Mouse (Mus musculus): ENCODE data around the gene Timp3.

Gene Timp3

GRCm38 (mm10) chr10:86342151-86342550 is 42.0 kb downstream of the Timp3 start:
- in situ Hi-C loops (cut with MboI; ENCODE audit: unreplicated experiment in 2 of 2), result no loop called here

- in situ Hi-C loops (cut with MboI; ENCODE audit: unreplicated experiment in 2 of 2), result no loop called here
These were observed 42.5 kb downstream of the Timp3 start for GRCm38 (mm10) chr10:86342713-86343112.

DNA sequence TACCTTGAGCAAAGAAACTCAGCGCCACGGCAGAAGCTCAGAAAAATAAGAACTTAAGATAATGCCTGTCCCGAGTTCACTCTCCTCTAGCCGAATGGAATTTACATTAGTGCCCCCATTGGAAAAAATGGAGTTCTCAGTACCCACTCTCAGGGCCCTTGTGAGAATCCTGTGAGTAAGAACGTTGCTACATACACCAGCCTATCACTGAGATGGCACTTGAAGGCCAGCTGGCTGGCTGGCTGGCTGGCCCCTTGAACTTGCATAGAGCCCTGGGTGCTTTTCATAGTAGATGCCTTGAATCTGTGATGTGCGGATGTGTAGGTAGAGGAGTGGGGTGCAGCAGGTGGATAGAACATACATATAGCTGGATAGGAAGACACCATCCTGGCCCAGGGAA is 43.2 kb downstream of the Timp3 start:
- in situ Hi-C loops (cut with MboI; ENCODE audit: unreplicated experiment in 2 of 2), result no loop called here

- in situ Hi-C loops (cut with MboI; ENCODE audit: unreplicated experiment in 2 of 2), result no loop called here
These were observed 43.8 kb downstream of the Timp3 start for GRCm38 (mm10) chr10:86343931-86344330.

GRCm38 (mm10) chr10:86344654-86345053 is 44.5 kb downstream of the Timp3 start:
- in situ Hi-C loops (cut with MboI; ENCODE audit: unreplicated experiment in 2 of 2), result no loop called here

DNA sequence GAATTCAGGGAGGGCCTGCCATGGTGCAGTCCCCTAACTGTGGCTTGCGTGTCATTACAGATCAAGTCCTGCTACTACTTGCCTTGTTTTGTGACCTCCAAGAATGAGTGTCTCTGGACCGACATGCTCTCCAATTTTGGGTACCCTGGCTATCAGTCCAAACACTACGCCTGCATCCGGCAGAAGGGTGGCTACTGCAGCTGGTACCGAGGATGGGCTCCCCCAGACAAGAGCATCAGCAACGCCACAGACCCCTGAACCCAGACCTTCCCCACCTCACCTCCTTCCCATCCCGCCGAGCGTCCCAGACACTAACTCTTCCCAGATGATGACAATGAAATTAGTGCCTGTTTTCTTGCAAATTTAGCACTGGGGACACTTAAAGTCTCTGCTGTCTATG is 45.5 kb downstream of the Timp3 start:
- in situ Hi-C loops (cut with MboI; ENCODE audit: unreplicated experiment in 2 of 2), result no loop called here

DNA sequence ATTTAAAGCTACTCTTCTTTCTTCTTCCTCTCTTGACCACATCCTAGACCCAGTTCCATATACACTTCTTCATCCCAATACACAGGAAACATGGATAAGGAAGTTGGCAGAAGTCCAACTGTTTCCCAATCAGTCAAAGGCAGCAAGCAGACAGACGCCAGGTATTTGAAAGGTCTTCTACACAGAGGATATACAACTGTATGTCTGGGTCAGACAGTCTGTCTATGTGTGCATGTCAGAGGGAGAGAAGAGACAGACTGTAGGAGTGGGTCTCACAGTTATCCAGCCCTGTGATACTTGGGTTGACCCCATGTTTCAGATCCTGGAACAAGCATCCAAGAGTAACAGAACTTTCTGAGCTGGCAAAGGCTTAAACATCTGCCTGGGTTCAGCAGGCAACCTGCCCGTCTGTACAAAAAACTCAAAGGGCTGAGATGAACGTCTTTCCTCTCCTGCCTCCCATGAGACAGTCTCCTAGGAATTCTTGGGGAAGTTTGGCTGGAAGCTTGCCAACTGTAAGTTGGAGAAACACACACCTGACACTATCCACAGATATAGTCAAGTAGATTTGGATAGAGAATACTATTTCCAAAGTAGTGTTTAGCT is 46.2 kb downstream of the Timp3 start:
- in situ Hi-C loops (cut with MboI; ENCODE audit: unreplicated experiment in 2 of 2), result no loop called here

GRCm38 (mm10) chr10:86351287-86351686 is 51.1 kb downstream of the Timp3 start:
- in situ Hi-C loops (cut with MboI; ENCODE audit: unreplicated experiment in 2 of 2), result no loop called here

DNA sequence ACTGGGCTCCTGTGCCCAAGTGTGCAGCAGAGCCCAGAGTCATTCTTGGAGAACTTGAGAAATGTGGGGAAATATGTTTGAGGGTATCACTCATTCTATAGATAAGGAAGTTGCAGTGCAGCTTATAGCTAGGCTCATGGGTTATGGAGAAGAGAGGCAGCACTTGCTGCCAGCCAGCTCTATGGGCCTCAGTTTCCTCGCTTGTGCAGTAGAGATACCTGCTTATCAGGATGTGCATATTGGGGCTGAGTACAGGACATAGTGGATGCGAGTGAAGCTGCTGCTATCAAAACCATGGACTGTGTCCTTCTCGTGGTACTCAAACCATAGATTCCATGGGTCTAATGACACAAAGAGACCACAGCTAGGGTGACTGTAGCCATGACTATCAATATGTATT is 52.3 kb downstream of the Timp3 start:
- in situ Hi-C loops (cut with MboI; ENCODE audit: unreplicated experiment in 2 of 2), result no loop called here

DNA sequence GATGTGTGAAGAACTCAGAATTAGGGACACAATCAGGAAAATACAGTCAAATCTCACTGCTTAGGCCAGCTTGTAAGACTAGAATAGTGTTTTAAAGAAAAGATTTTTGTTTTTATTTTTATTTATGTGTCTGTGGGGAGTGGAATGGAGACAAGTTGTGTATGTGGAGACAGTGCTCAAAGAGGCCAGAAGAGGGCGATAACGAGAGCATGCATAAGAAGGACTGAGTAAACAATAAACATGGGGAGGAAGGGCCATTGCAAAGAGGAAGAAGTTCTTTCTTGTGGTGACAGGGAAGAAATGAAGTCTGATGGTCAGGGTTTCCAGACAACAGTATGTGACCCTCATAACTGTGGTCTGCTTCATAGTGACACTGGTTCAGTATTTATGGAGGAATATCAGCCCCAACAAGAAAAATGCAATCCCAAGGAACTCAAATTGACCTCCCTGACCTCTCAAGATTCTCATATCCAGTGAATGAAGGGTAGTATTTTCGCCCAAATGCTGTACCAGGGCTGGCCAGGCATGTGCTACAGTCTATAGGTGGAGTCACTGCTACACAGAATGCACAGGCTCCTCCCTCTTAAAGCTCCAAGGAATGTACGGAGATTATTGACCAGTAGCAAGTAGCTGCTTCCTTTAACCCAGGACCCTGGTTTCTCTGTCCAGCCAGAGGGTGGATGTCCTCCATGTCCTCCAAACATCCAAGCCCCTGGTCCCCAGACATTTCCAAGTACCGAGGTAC is 56.8 kb downstream of the Timp3 start:
- in situ Hi-C loops (cut with MboI; ENCODE audit: unreplicated experiment in 2 of 2), result no loop called here

DNA sequence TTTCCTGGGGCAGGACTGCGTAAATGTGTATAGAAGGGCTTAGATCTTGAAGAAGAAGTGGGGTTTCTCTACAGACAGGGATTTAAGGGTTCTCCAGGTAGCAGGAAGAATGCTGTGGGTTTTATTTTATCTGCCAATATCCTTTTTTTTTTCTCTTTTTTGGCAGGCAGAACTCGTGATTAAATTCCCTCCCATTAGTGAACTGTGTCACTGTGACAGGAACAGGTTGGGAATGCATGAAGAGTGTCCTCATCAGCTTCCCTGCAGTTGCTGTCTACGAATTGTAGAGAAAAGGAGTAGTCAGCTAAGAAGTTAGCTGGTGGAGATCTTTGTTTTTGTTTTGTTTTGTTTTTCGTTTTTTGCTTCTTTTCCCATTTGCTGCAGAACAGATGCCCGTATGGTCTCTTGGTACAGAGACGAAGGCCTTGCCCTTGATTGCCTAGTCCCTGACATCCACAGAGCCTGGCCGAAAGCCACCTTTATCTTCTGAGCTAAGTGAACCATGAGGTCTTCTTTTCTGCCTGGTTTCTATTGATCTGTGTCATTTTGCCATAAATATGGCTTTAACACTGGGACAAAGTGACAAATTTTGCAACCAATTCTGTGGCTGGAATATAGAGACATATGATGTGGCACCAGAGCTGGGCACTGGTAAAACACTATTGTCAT is 58.3 kb downstream of the Timp3 start:
- in situ Hi-C loops (cut with MboI; ENCODE audit: unreplicated experiment in 2 of 2), result no loop called here

GRCm38 (mm10) chr10:86359208-86359607 is 59.0 kb downstream of the Timp3 start:
- in situ Hi-C loops (cut with MboI; ENCODE audit: unreplicated experiment in 2 of 2), result no loop called here

DNA sequence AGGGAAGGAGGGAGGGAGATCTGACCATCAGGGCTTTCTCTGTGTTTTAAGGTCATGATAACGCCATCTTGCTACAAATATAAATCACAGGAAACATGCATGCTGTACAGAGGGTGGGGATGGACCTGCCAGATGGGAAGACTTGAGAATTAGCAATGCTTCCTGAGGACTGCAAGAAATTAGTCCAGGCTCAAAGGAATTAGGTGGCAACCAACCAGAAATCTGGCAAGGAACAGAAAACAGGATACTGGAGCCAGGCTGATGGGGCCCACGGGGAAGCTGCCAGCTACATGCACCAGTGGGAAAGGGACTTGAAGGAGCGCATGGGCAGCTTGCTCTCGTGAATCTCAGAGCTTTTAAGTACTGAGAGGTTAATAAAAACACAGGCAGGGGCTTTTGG is 59.5 kb downstream of the Timp3 start:
- in situ Hi-C loops (cut with MboI; ENCODE audit: unreplicated experiment in 2 of 2), result no loop called here

GRCm38 (mm10) chr10:86363669-86364309 is 63.6 kb downstream of the Timp3 start:
- in situ Hi-C loops (cut with MboI; ENCODE audit: unreplicated experiment in 2 of 2), result no loop called here

- in situ Hi-C loops (cut with MboI; ENCODE audit: unreplicated experiment in 2 of 2), result no loop called here
These were observed 65.5 kb downstream of the Timp3 start for GRCm38 (mm10) chr10:86365632-86366092.

DNA sequence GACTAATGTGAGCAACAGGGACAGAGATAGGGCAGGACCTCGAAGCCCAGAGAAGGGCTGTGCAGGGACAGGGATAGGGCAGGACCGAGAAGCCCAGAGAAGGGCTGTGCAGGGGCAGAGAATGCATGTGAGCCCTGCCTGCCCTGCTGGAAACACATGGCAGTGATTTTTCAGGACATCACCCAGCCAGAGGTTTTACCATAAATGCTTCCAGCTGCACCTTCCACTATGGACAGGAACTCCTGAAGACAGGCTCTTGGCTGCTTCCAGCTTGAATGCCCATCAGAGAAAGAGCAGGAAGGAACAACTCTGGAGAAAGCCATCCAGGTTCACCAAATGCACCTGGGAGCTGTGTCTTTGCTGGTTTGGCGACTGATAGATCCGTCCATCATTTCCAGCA is 67.2 kb downstream of the Timp3 start:
- in situ Hi-C loops (cut with MboI; ENCODE audit: unreplicated experiment in 2 of 2), result no loop called here

DNA sequence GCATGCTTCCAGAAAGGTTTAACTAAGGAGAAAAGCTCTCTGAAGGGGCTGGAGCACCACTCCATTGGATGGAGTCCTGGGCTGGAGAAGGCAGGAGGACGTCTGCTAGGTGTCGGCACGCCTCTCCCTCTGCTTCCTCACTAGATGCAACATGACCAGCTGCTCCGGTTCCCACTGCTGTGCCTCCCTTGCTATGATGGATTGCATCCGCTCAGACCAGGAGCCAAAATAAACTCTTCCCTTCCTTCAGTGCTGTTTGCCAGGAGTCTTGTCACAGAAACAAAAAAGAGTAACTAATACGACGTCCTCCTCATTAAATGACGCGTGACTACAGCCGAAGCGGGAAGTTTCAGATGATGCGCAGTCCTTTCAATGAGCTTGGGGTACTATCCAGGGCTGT is 68.6 kb downstream of the Timp3 start:
- in situ Hi-C loops (cut with MboI; ENCODE audit: unreplicated experiment in 2 of 2), result no loop called here

DNA sequence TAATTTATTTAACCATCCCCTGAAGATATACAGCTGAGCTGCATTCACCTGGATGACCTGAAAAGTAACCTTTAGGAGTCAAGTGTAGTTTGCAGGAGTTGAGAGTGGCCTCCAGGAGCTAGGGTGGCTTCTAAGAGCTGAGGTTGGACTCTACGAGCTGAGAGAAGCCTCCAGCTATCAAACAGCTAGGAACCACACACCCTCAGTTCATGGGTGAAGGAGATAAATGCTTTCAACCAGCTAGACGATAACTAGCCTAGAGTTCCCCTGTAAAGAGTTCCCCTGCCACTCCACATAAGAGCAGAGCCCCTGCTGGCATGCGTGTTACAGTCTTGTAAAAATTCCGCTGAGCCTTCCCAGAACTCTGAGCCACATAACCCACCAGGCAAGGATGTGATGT is 69.2 kb downstream of the Timp3 start:
- in situ Hi-C loops (cut with MboI; ENCODE audit: unreplicated experiment in 2 of 2), result no loop called here

- in situ Hi-C loops (cut with MboI; ENCODE audit: unreplicated experiment in 2 of 2), result no loop called here
These were observed 71.4 kb downstream of the Timp3 start for GRCm38 (mm10) chr10:86371561-86371960.

DNA sequence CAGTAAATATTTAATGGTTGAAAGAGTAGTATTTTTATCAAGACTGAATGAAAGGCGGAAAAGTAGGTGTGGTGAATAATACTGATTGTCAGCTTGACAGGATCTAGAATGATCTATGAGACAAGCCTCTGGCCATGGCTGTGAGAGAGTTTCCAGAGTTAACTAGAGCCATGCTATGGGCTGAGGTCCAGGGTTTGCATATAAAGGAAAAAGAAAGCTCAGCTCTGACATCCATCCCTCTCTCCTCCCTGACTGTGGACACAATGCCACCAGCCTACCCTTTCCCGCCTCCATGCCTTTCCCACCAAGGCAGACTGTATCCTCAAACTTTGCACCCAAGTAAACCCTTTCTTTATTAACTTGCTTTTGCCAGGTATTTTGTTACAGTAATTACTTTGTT is 73.9 kb downstream of the Timp3 start:
- in situ Hi-C loops (cut with MboI; ENCODE audit: unreplicated experiment in 2 of 2), result no loop called here

- in situ Hi-C loops (cut with MboI; ENCODE audit: unreplicated experiment in 2 of 2), result no loop called here
These were observed 75.7 kb downstream of the Timp3 start for GRCm38 (mm10) chr10:86375903-86376302.
